Mouse (Mus musculus) bone marrow, adult 2 months (tissue): ENCODE measurements around the gene Cdon. TPM values are rescaled to one million over a fixed set of nuclear protein-coding genes. Genes with fewer than 3 reads are reported as not detected.
"Not testable (repeated sequence)": the region's sequence is repeated elsewhere in the genome, so short reads cannot be mapped to it uniquely, and the experiment has no call there.

Experiments used
- H3K27ac ChIP-seq: fragments of 200-500 bp; 2 replicates; pipeline ENCODE4 v1.5.1; 2012; ENCODE audit warnings: low read depth, mild to moderate bottlenecking, control low read depth, inconsistent platforms, low read length; ENCODE audit not compliant: control insufficient read depth, poor library complexity, insufficient read depth
- H3K4me1 ChIP-seq: fragments of 200-500 bp; 2 replicates; pipeline ENCODE4 v1.6.1; 2011; ENCODE audit warnings: low read length; ENCODE audit not compliant: control insufficient read depth, insufficient read depth
- H3K4me3 ChIP-seq: fragments of 200-500 bp; replicated peaks from 2 replicates; pipeline ENCODE3; 2011; ENCODE audit warnings: mild to moderate bottlenecking, low read depth, low read length, control low read depth; ENCODE audit not compliant: control insufficient read depth
- CTCF ChIP-seq: fragments of 200-500 bp; IDR thresholded peaks from 2 replicates; pipeline ENCODE4 v1.5.1; 2011; ENCODE audit warnings: low read length, control low read depth; ENCODE audit not compliant: control insufficient read depth, insufficient read depth
- POLR2A ChIP-seq: fragments of 200-500 bp; IDR thresholded peaks from 2 replicates; pipeline ENCODE4 v1.6.1; 2011; ENCODE audit warnings: low read depth, mild to moderate bottlenecking, control low read depth, low read length, borderline replicate concordance; ENCODE audit not compliant: control insufficient read depth
- WGBS: fragments of 180-500 bp; shearing (Covaris S2); methylation state at CpG from one replicate; pipeline ENCODE4 v1.1.7; 2018; 5-methylcytosine and 5-hydroxymethylcytosine counted together
- polyA plus RNA-seq: library from polyadenylated mRNA; stranded (reverse); fragments of >200 nt; gene quantifications from 2 replicates; pipeline ENCODE4 v1.2.4, GENCODE M21; 2011; ENCODE audit warnings: low replicate concordance; ENCODE audit not compliant: missing spikeins, insufficient read depth, insufficient read length

Cdon gene
- polyA plus RNA-seq, 1 experiment = 2.8 TPM

DNA sequence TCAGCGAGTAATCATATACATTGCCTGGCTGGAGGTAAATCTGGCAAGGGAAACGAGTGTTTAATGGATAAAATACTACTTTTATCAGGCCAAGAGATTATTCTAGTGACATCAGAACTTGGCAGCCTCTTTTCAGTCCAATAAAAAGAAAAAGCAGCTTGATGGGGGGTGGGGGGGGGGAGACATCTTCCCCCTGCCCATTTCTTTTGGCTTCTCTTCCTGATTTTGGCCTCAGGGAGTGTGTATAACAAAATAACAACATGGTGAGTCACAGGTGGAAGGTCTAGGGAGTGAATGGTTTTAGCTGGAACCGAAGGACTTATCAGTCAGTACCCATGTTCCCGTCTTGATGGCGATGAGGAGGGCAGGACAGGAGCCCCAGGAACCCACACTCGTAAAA lies 10.5 kb downstream of the Cdon start:
- Histone ChIP-seq H3K4me1 (no peaks in the 10 kb centered on the region), H3K4me3 (no peak overlapping the region), H3K27ac (no peak overlapping the region)
- TF ChIP-seq CTCF (no peak), POLR2A (no peak)
- 76% methylated on average over 6 of the region's 6 CpGs for WGBS

- H3K4me1 ChIP-seq, H3K4me3 ChIP-seq, H3K27ac ChIP-seq: not testable (repeated sequence)
- 73% methylated on average over 3 of the region's 3 CpGs for WGBS
Measured at GRCm38 (mm10) chr9:35432717-35433297, 11.9 kb downstream of the Cdon start.

DNA sequence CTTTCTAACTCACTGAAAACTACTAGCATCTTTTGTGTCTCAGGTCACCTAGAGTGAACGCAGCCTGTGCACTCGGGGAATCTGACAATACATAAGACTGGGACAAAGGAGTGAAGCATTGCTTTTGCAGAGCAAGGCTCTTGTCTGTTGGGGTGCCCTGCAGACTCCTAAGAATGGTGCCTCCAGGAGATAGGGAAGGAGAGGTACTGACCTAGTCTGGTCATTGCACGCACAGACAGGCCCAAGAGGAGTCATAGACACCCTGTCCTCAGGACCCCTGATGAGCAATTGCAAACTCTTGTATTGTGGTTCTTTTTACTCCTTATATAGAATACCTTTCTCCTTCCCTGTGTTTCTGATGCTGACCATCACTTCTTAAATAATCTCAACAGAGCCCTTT lies 13.4 kb downstream of the Cdon start:
- H3K4me1 ChIP-seq = no peaks in the 10 kb centered on the region
- H3K4me3 ChIP-seq = no peak overlapping the region
- 78% methylated on average over 3 of the region's 3 CpGs for WGBS
- H3K27ac ChIP-seq = no peak overlapping the region
- TF ChIP-seq POLR2A = no peak
- TF ChIP-seq CTCF = no peak

- TF ChIP-seq CTCF (no peak), POLR2A (no peak)
- WGBS = 75% methylated on average over 9 of the region's 9 CpGs
- Histone ChIP-seq H3K27ac (no peak overlapping the region), H3K4me1 (no peaks in the 10 kb centered on the region), H3K4me3 (no peak overlapping the region)
Measured at GRCm38 (mm10) chr9:35435565-35435964, 14.6 kb downstream of the Cdon start.

DNA sequence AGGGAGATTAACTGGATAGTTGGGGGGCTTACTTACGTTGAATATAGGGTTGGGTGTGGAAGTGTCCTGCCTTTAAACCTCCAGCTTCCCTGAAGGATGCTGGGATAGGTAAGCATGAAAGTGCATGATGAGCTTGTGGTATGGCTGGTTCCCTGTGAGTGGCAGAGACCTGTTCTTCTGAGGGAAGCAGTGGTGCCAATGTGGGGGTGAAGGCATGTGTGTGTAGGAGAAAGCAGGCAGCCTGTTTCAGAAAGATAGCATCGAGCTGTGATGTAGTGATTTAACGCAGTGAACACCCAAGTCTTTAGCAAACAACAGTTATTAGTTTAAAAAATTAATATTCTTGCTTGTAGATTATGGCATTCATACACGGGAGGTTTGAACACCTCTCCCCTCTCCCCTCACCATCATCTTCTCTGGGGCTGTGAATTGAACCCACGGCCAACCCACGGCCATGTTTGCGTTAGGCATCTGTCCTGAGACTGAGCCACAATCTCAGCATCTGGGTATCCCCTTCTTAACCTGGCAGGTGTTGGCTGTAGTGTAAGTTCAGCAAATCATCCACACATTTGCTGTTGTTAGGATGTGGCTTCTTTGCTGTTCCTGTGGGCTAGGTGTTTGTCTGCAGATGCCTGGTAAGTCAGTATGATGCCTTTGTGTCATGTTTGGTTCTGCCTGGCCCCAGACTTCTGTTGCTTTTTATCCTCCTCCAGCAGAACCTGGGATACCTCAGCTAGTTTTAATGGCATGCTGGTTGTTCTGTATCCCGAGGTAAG lies 17.5 kb downstream of the Cdon start:
- no peak overlapping the region for H3K4me3 ChIP-seq
- no peak overlapping the region for H3K27ac ChIP-seq
- WGBS = 81% methylated on average over 8 of the region's 8 CpGs
- H3K4me1 ChIP-seq = no peaks in the 10 kb centered on the region
- no peak for TF ChIP-seq CTCF
- no peak for TF ChIP-seq POLR2A

DNA sequence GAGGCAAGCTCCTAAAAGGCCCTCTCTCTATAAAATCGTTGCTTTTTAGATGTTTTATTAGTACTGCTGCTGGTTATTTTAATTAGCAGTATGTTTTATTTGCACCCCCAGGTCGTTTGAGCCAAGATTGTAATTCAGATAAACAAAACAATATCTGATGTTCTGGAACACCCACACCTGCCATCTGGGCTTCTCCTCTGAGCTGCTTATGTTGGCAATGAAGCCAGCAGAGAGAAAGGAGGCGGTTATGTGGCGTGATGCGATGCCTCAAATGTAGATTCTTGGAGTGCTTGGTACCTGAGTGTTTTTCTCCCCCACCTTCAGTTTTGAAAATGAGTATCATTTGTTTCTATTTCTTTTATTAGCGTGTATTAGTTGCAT lies 18.1 kb downstream of the Cdon start:
- 79% methylated on average over 6 of the region's 6 CpGs for WGBS
- H3K27ac ChIP-seq = no peak overlapping the region
- TF ChIP-seq CTCF (no peak), POLR2A (no peak)
- no peaks in the 10 kb centered on the region for H3K4me1 ChIP-seq
- H3K4me3 ChIP-seq = no peak overlapping the region

GRCm38 (mm10) chr9:35439754-35440153 lies 18.8 kb downstream of the Cdon start:
- no peaks in the 10 kb centered on the region for H3K4me1 ChIP-seq
- TF ChIP-seq POLR2A (no peak), CTCF (no peak)
- H3K4me3 ChIP-seq = no peak overlapping the region
- no peak overlapping the region for H3K27ac ChIP-seq

- Histone ChIP-seq H3K27ac (no peak overlapping the region), H3K4me3 (no peak overlapping the region), H3K4me1 (no peaks in the 10 kb centered on the region)
- WGBS = 78% methylated on average over 5 of the region's 5 CpGs
- TF ChIP-seq POLR2A (no peak), CTCF (no peak)
Measured at GRCm38 (mm10) chr9:35442476-35442875, 21.5 kb downstream of the Cdon start.
